Mouse (Mus musculus) frontal cortex, postnatal 36 days (tissue): Measurements from ENCODE around the gene Crtc2.

Experiments used
- DNase-seq, 2 experiments: peaks; one replicate each; pipeline ENCODE4 v3.0.0; 2022; ENCODE audit warnings: low spot score in 2 of 2

The Crtc2 gene

DNA sequence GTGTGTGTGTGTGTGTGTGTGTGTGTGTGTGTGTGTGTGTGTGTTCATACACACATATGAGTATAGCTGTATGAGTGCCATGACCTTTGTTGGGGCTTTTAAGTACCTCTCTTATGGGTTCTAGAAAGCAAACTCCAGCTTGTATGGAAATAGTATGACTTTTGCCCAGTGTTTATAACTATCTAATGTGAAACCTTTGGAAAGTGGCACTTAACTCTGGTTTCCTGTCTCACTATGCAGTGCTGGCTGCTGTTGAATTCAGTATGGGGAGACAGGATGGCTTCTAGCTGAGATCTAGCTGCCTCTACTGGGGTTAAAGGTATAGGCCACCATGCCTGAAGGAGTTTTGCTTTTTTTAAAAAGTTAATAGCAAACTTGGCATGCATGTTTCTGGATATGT, 55.6 kb downstream of the Crtc2 start:
- no peak for DNase-seq

DNA sequence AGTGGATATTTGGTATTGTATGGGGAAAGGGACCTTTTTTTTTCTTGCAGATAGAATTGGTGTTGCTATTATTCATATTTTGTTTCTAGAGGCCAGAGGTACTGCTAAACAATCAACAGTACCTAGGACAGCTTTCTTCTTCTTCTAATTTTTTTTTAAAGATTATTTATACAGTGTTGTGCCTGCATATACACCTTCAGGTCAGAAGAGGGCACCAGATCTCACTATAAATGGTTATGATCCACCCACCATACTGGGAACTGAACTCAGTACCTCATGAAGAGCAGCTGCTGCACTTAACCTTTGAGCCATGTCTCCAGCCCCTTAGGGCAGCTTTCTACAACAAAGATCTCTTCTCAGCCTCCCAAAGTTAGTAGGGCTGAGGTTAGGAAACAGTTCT, 59.4 kb downstream of the Crtc2 start:
- DNase-seq: no peak
